Mouse (Mus musculus) frontal cortex, postnatal 25 days (tissue): ENCODE results near the gene Nmrk2.

Source experiments
- DNase-seq, 2 experiments: peaks; one replicate each; pipeline ENCODE4 v3.0.0; 2022; ENCODE audit warnings: low spot score in 2 of 2

Nmrk2 gene

DNA sequence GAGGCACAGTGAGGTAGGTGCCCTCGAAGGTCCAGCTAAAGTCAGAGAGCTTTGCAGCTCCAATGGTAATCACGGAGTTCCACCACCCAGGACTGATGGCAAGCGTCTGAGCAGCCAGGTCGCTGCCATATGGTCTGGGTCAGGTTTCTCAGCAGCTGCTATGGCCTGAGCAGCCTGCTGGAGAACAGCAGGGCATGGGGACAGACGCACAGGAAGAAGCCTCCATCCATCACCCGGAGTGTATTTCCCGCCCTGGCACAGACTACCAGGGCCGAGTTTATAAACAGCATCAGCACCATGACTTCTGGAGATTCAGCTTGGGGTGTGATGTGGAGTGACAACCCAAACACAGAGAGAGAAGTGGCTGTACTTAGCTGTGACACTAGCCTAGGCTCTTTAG is 36.7 kb downstream of the Nmrk2 start:
- no peak for DNase-seq

DNA sequence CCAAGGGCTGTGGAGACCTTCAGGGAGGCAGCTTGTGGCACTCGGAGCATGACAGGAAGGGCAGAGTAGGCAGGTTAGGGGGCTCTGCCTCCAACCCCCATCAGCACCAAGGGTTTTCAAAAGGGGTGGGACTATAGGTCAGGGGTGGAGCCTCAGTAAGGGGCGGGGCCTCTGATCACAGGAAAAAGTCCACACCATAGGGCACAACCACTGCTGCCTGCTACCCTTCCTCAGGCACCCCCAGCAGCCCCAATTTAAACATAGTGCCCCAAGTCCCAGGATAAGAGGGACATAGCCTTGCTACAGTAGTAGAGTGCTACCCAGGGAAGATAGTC is 39.6 kb downstream of the Nmrk2 start:
- DNase-seq, result no peak

DNA sequence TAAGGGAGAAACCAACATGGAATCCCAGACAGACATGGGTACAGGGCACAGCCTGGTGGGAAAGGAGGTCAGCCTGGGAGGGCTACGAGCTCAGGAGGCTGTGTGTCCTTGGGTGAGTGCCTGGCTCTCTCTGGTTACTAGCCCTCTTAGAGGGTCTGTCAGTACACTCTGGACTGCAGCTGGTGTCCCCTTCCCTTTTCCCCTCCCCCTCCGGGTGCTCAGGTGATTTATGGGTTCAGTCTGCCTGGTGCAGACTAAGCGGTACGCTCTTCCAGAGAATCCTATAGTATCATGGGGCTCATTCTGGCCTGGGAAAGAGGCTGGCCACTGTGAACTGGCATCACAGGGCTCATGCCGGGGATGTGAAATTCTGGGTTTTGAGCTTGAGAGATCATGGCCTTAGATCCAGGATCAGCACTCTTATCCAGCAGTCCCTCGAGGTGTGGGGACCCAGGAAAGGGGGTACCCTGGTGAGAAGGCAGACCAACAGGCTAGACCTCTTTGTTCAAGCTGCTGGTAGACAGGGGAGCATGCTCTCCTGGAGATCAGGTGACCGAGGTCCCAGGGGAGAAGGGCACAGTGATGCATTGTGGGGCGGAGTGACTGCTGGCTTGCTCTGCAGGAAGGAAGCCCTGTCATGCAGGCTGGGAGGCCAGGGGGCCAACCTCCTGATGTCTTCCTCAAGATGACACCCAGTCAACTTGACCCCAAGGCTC is 40.1 kb downstream of the Nmrk2 start:
- DNase-seq, result no peak

DNA sequence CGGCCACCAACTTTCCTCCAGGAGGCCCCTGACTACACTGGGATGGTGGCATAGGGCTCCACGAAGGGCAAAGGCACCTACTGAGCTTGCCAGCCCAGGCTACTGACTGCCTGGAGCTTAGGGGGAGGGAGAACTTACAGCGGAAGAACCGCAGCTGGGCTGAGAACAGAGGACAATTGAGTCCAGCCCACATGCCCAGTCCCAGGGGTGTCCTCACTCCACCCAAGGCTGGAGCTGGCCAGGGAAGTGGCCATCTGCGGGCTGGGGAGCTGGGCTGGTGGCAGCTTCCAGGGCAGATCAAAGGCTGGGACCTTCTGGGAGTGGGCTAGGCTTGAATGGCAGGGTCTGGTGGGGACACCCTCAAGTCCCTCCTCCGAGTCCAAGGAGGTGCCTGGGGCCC is 47.1 kb downstream of the Nmrk2 start:
- no peak for DNase-seq

- no peak for DNase-seq
Measured at GRCm38 (mm10) chr10:81154313-81154712, 47.5 kb downstream of the Nmrk2 start.

- DNase-seq, result no peak
Measured at GRCm38 (mm10) chr10:81152609-81153008, 49.2 kb downstream of the Nmrk2 start.

- no peak for DNase-seq
Measured at GRCm38 (mm10) chr10:81151261-81151660, 50.6 kb downstream of the Nmrk2 start.
